Mouse (Mus musculus) heart, postnatal 0 days (tissue): ENCODE data around the gene F830045P16Rik. TPM values are rescaled to one million over a fixed set of nuclear protein-coding genes. Genes with fewer than 3 reads are reported as not detected.
A peak's percentile ranks its signal among the peaks of the same experiment; 100 is the strongest.

Experiments
- ATAC-seq: fragments of 200-750 bp; cut with Nextera tagmentation; 2 replicates; pipeline ENCODE4 v1.8.0; 2017; ENCODE audit warnings: low read depth, moderate number of reproducible peaks, moderate library complexity; ENCODE audit not compliant: insufficient read depth
- DNase-seq: peaks from one replicate; pipeline ENCODE4 v3.0.0-alpha.2; 2016; ENCODE audit warnings: low spot score
- H3K27ac ChIP-seq: fragments of 300-500 bp; sonication (generic); 2 replicates; pipeline ENCODE4 v1.5.1; 2014; ENCODE audit warnings: low read depth, mild to moderate bottlenecking
- H3K27me3 ChIP-seq: fragments of 300-500 bp; sonication (generic); 2 replicates; pipeline ENCODE4 v1.6.1; 2014; ENCODE audit warnings: low read length, mixed read lengths; ENCODE audit not compliant: control insufficient read depth, insufficient read depth
- H3K36me3 ChIP-seq: fragments of 300-500 bp; sonication (generic); replicated peaks from 2 replicates; pipeline ENCODE4 v1.6.1; 2014; ENCODE audit warnings: low read length, mixed read lengths; ENCODE audit not compliant: control insufficient read depth, insufficient read depth
- H3K4me1 ChIP-seq: fragments of 300-500 bp; sonication (generic); 2 replicates; pipeline ENCODE4 v1.6.1; 2014; ENCODE audit warnings: antibody characterized with exemption; ENCODE audit not compliant: control insufficient read depth, insufficient read depth
- H3K4me2 ChIP-seq: fragments of 300-500 bp; sonication (generic); 2 replicates; pipeline ENCODE4 v1.6.1; 2014; ENCODE audit warnings: low read depth, mild to moderate bottlenecking, low read length, moderate library complexity
- H3K4me3 ChIP-seq: fragments of 300-500 bp; sonication (generic); 2 replicates; pipeline ENCODE4 v1.5.1; 2014; ENCODE audit warnings: low read depth, low read length
- H3K9ac ChIP-seq: fragments of 300-500 bp; sonication (generic); replicated peaks from 2 replicates; pipeline ENCODE4 v1.6.1; 2014; ENCODE audit warnings: low read depth, low read length, mixed read lengths
- H3K9me3 ChIP-seq: fragments of 300-500 bp; sonication (generic); replicated peaks from 2 replicates; pipeline ENCODE4 v1.6.1; 2016; ENCODE audit warnings: low read length; ENCODE audit not compliant: control insufficient read depth
- CTCF ChIP-seq: IDR thresholded peaks from 2 replicates; pipeline ENCODE4 v1.5.1; 2016; ENCODE audit warnings: antibody characterized with exemption, control low read depth, low read depth
- EP300 ChIP-seq: IDR thresholded peaks from 2 replicates; pipeline ENCODE4 v1.6.1; 2016; ENCODE audit warnings: antibody characterized with exemption, low read depth
- WGBS: fragments of 180-500 bp; shearing (Covaris S2); extraction: QIAGEN DNeasy Blood & Tissue Kit; methylation state at CpG from one replicate; pipeline ENCODE4 v1.1.7; 2014; 5-methylcytosine and 5-hydroxymethylcytosine counted together
- polyA plus RNA-seq: library from polyadenylated mRNA; unstranded; fragments of >200 nt; fragmentation: Nextera tagmentation; extraction: Ambion mirVana; gene quantifications from 2 replicates; pipeline ENCODE4 v1.2.1, GENCODE M21; 2015
- total RNA-seq: library from RNA; depleted of rRNA; stranded (reverse); fragments of >200 nt; gene quantifications from 2 replicates; pipeline ENCODE4 v1.2.3, GENCODE M21; 2014; ENCODE audit warnings: low replicate concordance

F830045P16Rik gene
- total and polyA plus RNA-seq, 2 experiments from 2014 or later: not detected

- Histone ChIP-seq H3K27ac (no peak overlapping the region), H3K4me1 (peaks cover 7% of the 10 kb centered on the region), H3K4me3 (no peak overlapping the region), H3K27me3 (no peaks in the 10 kb centered on the region), H3K9ac (no peak overlapping the region), H3K4me2 (no peak overlapping the region), H3K9me3 (no peaks in the 10 kb centered on the region), H3K36me3 (no peaks in the 10 kb centered on the region)
- no peak for ATAC-seq
- 26% methylated on average over 4 of the region's 4 CpGs for WGBS
- DNase-seq: no peak
- no peak for TF ChIP-seq CTCF
- TF ChIP-seq EP300: no peak
Measured at GRCm38 (mm10) chr2:129544448-129544847, 8.0 kb upstream of the F830045P16Rik start.

- 92% methylated on average over 3 of the region's 3 CpGs for WGBS
- no peaks in the 10 kb centered on the region for H3K27me3 ChIP-seq
- no peaks in the 10 kb centered on the region for H3K36me3 ChIP-seq
- ATAC-seq (no peak), DNase-seq (no peak)
- peaks cover 14% of the 10 kb centered on the region for H3K4me1 ChIP-seq
- no peak overlapping the region for H3K4me3 ChIP-seq
- H3K4me2 ChIP-seq: no peak overlapping the region
- no peak overlapping the region for H3K27ac ChIP-seq
- H3K9me3 ChIP-seq: no peaks in the 10 kb centered on the region
- H3K9ac ChIP-seq: no peak overlapping the region
- no peak for TF ChIP-seq EP300
- TF ChIP-seq CTCF: no peak
Measured at GRCm38 (mm10) chr2:129540036-129540435, 3.6 kb upstream of the F830045P16Rik start.

DNA sequence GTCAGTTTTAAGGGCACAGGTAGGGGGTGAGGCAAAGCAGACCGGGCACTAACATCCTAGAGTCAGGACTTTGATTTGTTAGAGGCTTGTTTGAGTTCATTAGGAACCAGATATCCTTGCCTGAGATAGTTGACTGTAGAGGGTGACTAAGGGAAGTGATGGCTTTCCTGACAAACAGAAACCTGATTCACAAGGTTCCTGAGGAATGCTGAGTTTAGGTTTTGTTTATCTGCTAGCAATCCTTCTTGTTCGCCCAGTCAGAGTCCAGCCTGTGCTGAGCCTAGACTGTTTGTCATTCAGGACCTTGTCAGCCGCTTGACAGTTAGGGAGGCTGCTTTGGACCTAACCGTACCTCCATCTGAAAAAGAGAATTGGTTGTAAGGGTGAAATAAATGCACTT, 2.8 kb upstream of the F830045P16Rik start:
- no peak overlapping the region for H3K27ac ChIP-seq
- WGBS: 44% methylated on average over 4 of the region's 4 CpGs

DNA sequence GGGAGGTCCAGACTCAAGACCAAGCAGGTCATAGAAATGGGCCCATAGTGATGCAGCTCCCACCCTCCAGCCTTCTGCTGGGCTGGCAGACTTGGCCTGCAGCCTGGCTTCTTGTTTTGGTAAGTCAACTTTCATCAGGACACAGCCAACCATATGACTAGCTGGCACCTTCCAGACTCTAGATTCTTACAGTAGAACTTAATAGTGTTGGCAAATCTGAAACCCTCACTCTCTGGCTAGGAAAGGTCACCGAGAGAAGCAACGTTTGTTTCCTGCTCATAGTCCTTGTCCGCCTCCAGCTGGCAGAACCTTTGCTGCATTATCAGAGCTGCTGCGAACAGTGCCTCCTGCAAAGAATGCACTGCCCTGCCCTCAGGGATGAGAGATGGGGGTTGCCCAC, 1.5 kb upstream of the F830045P16Rik start:
- ATAC-seq (peak; percentile 55), DNase-seq (peak; percentile 23)
- H3K27ac ChIP-seq: no peak overlapping the region
- no peaks in the 10 kb centered on the region for H3K36me3 ChIP-seq
- H3K4me1 ChIP-seq: 0 out of 2 replicates have a peak, but pooled peaks cover 9% of the 10 kb centered on the region
- no peaks in the 10 kb centered on the region for H3K27me3 ChIP-seq
- H3K9ac ChIP-seq: no peak overlapping the region
- no peak overlapping the region for H3K4me2 ChIP-seq
- no peak overlapping the region for H3K4me3 ChIP-seq
- TF ChIP-seq CTCF (peak; percentile 57), EP300 (no peak)
- no peaks in the 10 kb centered on the region for H3K9me3 ChIP-seq
- WGBS: 16% methylated on average over 4 of the region's 4 CpGs

More for the DNA sequence above, 2.8 kb upstream of the F830045P16Rik start:
- TF ChIP-seq EP300: no peak
- TF ChIP-seq CTCF: no peak
- no peak overlapping the region for H3K4me3 ChIP-seq
- ATAC-seq (no peak), DNase-seq (peak; percentile 9)
- no peaks in the 10 kb centered on the region for H3K36me3 ChIP-seq
- peaks cover 9% of the 10 kb centered on the region; the same call in 1 of the 2 replicates for H3K4me1 ChIP-seq
- no peaks in the 10 kb centered on the region for H3K27me3 ChIP-seq
- H3K4me2 ChIP-seq: no peak overlapping the region
- H3K9ac ChIP-seq: no peak overlapping the region
- no peaks in the 10 kb centered on the region for H3K9me3 ChIP-seq

- no peak overlapping the region for H3K4me3 ChIP-seq
- no peak overlapping the region for H3K27ac ChIP-seq
- DNase-seq: no peak
- ATAC-seq: no peak
- H3K4me2 ChIP-seq: no peak overlapping the region
- TF ChIP-seq EP300 (no peak), CTCF (no peak)
- H3K36me3 ChIP-seq: no peaks in the 10 kb centered on the region
- no peaks in the 10 kb centered on the region for H3K9me3 ChIP-seq
- H3K9ac ChIP-seq: no peak overlapping the region
- 72% methylated on average over 7 of the region's 7 CpGs for WGBS
- H3K27me3 ChIP-seq: no peaks in the 10 kb centered on the region
- H3K4me1 ChIP-seq: 0 out of 2 replicates have a peak, but pooled peaks cover 9% of the 10 kb centered on the region
Measured at GRCm38 (mm10) chr2:129537360-129537759, 958 bp upstream of the F830045P16Rik start.

DNA sequence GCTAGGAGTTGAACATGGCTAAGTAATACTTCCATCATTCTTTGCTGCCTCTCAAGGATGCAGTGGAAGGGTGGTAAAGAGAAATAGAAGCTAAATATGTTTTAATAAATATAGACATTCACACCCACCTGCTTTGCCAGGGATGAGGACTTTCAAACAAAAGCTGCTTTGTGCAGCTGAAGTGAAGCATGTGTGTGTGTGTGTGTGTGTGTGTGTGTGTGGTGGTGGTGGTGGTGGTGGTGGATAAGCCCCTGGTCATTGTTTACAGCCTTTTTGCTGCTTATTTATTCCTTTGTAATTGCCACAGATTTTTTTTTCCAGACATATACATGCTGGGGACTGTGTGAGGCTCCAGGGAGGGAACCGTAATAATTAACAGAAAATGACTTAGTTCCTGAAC, 524 bp upstream of the F830045P16Rik start:
- Histone ChIP-seq H3K9me3 (no peaks in the 10 kb centered on the region), H3K27ac (no peak overlapping the region), H3K9ac (no peak overlapping the region), H3K4me1 (0 out of 2 replicates have a peak, but pooled peaks cover 9% of the 10 kb centered on the region), H3K4me3 (no peak overlapping the region), H3K4me2 (no peak overlapping the region), H3K27me3 (no peaks in the 10 kb centered on the region), H3K36me3 (no peaks in the 10 kb centered on the region)
- TF ChIP-seq CTCF (no peak), EP300 (no peak)
- no peak for ATAC-seq
- 85% methylated on average over 1 of the region's 1 CpGs for WGBS
- DNase-seq: no peak
